Mouse (Mus musculus) hindbrain, embryonic 11.5 days (tissue): ENCODE data around the gene Piwil1. TPM values are rescaled to one million over a fixed set of nuclear protein-coding genes. Genes with fewer than 3 reads are reported as not detected.

ENCODE experiments used
- ATAC-seq: fragments of 200-750 bp; cut with Nextera tagmentation; 2 replicates; pipeline ENCODE4 v1.8.0; 2017; ENCODE audit warnings: mild to moderate bottlenecking, moderate TSS enrichment, moderate library complexity; ENCODE audit not compliant: low FRiP score
- DNase-seq: peaks from one replicate; pipeline ENCODE4 v3.0.0-alpha.2; 2015; ENCODE audit warnings: low spot score
- H3K27ac ChIP-seq: fragments of 300-500 bp; sonication (generic); 2 replicates; pipeline ENCODE4 v1.5.1; 2014; ENCODE audit warnings: mild to moderate bottlenecking, low read depth, low read length
- H3K27me3 ChIP-seq: fragments of 300-500 bp; sonication (generic); 2 replicates; pipeline ENCODE4 v1.6.1; 2014; ENCODE audit warnings: mild to moderate bottlenecking, low read length, moderate library complexity, mixed read lengths; ENCODE audit not compliant: control insufficient read depth, insufficient read depth
- H3K36me3 ChIP-seq: fragments of 300-500 bp; sonication (generic); 2 replicates; pipeline ENCODE4 v1.6.1; 2014; ENCODE audit warnings: mild to moderate bottlenecking, low read length, moderate library complexity, mixed read lengths; ENCODE audit not compliant: control insufficient read depth, insufficient read depth
- H3K4me1 ChIP-seq: fragments of 300-500 bp; sonication (generic); replicated peaks from 2 replicates; pipeline ENCODE4 v1.6.1; 2014; ENCODE audit warnings: low read length, mixed read lengths; ENCODE audit not compliant: control insufficient read depth, insufficient read depth
- H3K4me2 ChIP-seq: fragments of 300-500 bp; sonication (generic); replicated peaks from 2 replicates; pipeline ENCODE4 v1.6.1; 2014; ENCODE audit warnings: mild to moderate bottlenecking, low read depth, low read length
- H3K4me3 ChIP-seq: fragments of 300-500 bp; sonication (generic); 2 replicates; pipeline ENCODE4 v1.5.1; 2014; ENCODE audit warnings: low read depth, low read length
- H3K9ac ChIP-seq: fragments of 300-500 bp; sonication (generic); 2 replicates; pipeline ENCODE4 v1.6.1; 2014; ENCODE audit warnings: low read depth, low read length
- H3K9me3 ChIP-seq: fragments of 300-500 bp; sonication (generic); 2 replicates; pipeline ENCODE4 v1.6.1; 2016; ENCODE audit warnings: low read length; ENCODE audit not compliant: control insufficient read depth
- WGBS: fragments of 180-500 bp; shearing (Covaris S2); extraction: QIAGEN DNeasy Blood & Tissue Kit; methylation state at CpG from one replicate; pipeline ENCODE4 v1.1.7; 2014; 5-methylcytosine and 5-hydroxymethylcytosine counted together
- polyA plus RNA-seq: library from polyadenylated mRNA; unstranded; fragments of >200 nt; fragmentation: Nextera tagmentation; extraction: Ambion mirVana; gene quantifications from 2 replicates; pipeline ENCODE4 v1.2.1, GENCODE M21; 2014

The Piwil1 gene
- polyA plus RNA-seq, 1 experiment from 2014 or later = not detected

DNA sequence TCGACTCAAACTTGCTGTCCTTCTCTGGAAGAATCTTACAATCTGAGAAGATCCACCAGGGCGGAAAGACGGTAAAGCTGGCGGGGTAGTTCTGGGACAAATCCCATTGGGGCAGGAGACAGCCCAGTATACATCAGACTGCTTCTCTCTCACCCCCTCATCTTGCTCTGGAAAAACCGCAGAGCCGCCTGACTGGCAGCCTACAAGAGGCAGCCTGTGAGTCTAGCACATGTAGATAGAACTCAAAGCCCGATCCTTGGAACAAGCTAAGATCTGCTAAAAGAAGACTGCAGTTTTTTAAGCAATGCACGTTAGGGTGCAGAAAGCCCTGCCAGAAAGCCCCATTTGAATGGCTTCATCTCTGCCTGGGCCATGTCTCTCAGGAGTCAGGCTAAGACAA, 43.9 kb downstream of the Piwil1 start:
- Histone ChIP-seq H3K4me2 (no peak overlapping the region), H3K9me3 (no peaks in the 10 kb centered on the region), H3K9ac (no peak overlapping the region), H3K36me3 (no peaks in the 10 kb centered on the region), H3K4me3 (no peak overlapping the region), H3K27ac (no peak overlapping the region), H3K27me3 (no peaks in the 10 kb centered on the region), H3K4me1 (no peaks in the 10 kb centered on the region)
- 89% methylated on average over 8 of the region's 8 CpGs for WGBS
- ATAC-seq (no peak), DNase-seq (no peak)

DNA sequence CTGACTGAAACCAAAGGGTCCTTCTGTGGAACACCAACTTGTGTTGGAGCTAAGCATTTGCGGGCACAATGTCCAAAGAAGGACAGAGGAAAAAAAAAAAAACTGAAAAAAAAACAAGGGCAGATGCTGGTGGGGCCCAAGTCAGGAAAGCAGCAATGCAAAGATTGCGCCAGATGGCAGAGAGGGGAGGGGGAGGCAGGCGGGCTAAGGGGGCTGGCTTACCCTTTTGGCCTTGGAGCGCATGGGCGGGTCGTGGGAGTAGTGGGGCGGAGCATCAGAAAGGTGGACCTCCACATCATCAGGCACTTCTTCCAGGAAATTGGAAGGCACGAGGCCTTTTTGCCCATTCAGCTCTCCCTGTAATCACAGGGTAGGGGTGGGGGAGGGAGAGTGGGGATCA, 58.8 kb downstream of the Piwil1 start:
- Histone ChIP-seq H3K4me1 (no peaks in the 10 kb centered on the region), H3K9me3 (no peaks in the 10 kb centered on the region), H3K4me2 (no peak overlapping the region), H3K27ac (no peak overlapping the region), H3K27me3 (no peaks in the 10 kb centered on the region), H3K4me3 (no peak overlapping the region), H3K9ac (no peak overlapping the region), H3K36me3 (no peaks in the 10 kb centered on the region)
- 60% methylated on average over 8 of the region's 8 CpGs for WGBS
- ATAC-seq = no peak
- DNase-seq = peak; percentile 44

DNA sequence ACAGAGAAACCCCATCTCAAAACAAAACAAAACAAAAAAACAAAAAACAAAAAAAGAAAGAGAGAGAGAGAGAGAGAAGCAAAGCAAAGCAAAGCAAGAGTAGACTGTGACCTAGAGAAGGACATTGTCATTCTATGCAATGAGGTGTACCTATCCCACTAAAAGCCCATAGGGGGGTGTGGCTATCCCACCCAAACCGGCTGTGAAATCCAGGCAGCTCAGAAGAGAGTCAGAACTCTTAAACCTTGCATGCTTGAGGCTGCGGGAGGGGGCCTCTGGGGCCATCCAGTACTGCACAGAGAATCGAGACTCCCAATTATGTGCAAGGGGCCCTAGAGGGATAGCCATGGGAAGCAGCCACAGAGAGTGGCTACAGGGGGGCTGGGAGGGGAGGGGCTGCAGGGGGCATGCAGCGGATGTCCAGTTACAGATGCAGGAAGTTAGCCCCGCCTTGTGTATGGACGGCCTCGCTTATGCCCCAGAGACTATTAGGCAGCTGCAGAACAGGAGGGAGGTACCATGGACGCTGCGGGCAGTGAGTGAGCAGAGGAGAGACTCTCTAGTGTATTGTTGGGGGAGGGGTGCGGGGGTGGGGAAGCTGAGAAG, 66.8 kb downstream of the Piwil1 start:
- peak; percentile 52 for DNase-seq
- peak; percentile 84 for ATAC-seq
- Histone ChIP-seq H3K36me3 (no peaks in the 10 kb centered on the region), H3K4me2 (peak overlapping the region; percentile 23), H3K27me3 (no peaks in the 10 kb centered on the region), H3K9me3 (no peaks in the 10 kb centered on the region), H3K4me3 (no peak overlapping the region), H3K27ac (0 out of 2 replicates have a peak overlapping the region, but pooled peaks have one; percentile 6), H3K4me1 (0 out of 2 replicates have a peak, but pooled peaks cover 3% of the 10 kb centered on the region), H3K9ac (no peak overlapping the region)
- WGBS = 16% methylated on average over 10 of the region's 10 CpGs

DNA sequence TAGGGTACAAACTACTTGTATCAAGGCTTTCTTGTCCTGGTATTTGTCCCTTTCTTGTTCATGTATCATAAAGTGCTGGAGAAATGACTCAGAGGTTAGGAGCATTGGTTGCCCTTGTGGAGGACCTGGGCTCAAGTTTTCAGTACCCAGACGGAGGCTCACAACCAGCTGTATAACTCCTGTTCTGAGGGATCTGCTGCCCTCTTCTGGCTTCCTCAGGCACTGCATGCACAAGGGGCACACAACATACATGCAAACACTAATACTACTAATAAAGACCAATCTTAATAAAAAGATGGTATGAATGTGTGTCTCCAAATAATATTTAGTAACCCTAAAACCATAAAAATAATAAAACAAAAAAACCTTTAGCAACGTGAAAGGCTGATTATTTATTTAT, 74.1 kb downstream of the Piwil1 start:
- Histone ChIP-seq H3K27me3 (no peaks in the 10 kb centered on the region), H3K36me3 (no peaks in the 10 kb centered on the region), H3K27ac (no peak overlapping the region), H3K9ac (no peak overlapping the region), H3K9me3 (no peaks in the 10 kb centered on the region), H3K4me2 (no peak overlapping the region), H3K4me1 (no peaks in the 10 kb centered on the region), H3K4me3 (no peak overlapping the region)
- DNase-seq (no peak), ATAC-seq (no peak)
- WGBS = 75% methylated on average over 2 of the region's 2 CpGs

DNA sequence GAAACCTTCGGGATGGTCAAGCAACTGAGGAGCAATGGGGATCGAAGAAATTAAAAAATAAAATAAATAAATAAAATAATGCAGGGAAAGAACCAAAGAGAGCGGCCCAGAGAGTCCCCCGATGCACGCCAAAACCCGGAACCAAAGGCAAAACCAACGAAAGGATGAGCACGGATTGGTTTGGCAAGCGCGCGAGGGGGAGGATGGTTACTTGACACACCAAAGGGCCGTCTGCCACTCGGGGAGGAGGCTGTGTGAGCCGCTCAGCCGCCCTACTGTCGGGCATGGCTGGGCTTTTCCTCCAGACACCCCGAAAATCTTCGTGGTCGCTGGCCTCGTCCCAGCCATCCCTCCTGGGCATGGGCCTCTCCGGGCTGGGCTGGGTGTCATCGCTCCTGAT, 79.3 kb downstream of the Piwil1 start:
- ATAC-seq = no peak
- DNase-seq = no peak
- 74% methylated on average over 20 of the region's 22 CpGs for WGBS
- Histone ChIP-seq H3K9ac (no peak overlapping the region), H3K27ac (no peak overlapping the region), H3K9me3 (no peaks in the 10 kb centered on the region), H3K4me3 (no peak overlapping the region), H3K27me3 (no peaks in the 10 kb centered on the region), H3K36me3 (no peaks in the 10 kb centered on the region), H3K4me2 (no peak overlapping the region), H3K4me1 (peaks cover 6% of the 10 kb centered on the region; the same call in 1 of the 2 replicates)

DNA sequence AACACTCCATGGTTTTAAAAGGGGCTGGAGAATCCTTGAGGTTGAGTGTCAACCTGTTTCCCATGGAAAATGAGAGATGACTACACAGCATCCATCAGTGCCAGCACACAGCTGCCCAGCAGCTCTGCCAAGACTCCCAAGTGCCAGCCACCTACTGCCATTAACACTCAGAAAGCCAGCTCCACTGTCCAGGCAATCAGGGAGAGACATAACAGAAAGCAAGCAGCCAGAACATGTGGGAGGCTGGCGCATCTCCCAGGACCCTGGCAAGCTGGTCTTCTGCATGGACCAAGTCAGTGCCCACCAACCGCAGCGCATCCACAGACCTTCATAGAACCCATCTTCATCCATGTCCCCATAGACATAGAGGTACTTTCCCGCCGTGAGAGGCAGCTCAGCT, 98.3 kb downstream of the Piwil1 start:
- no peak overlapping the region for H3K4me3 ChIP-seq
- no peak for ATAC-seq
- no peaks in the 10 kb centered on the region for H3K36me3 ChIP-seq
- no peak overlapping the region for H3K27ac ChIP-seq
- no peak for DNase-seq
- WGBS = 88% methylated on average over 5 of the region's 5 CpGs
- no peak overlapping the region for H3K4me2 ChIP-seq
- no peak overlapping the region for H3K9ac ChIP-seq
- no peaks in the 10 kb centered on the region for H3K9me3 ChIP-seq
- no peaks in the 10 kb centered on the region for H3K4me1 ChIP-seq
- no peaks in the 10 kb centered on the region for H3K27me3 ChIP-seq

Other genes starting within 250 kb of the Piwil1 start
- 17.8 and 19.3 TPM in 2 replicates for gene Fzd10, start 101.7 kb upstream of the Piwil1 start, polyA plus RNA-seq